Mouse (Mus musculus) forebrain, embryonic 13.5 days (tissue): ENCODE results near the gene Ngfr. TPM values are rescaled to one million over a fixed set of nuclear protein-coding genes. Genes with fewer than 3 reads are reported as not detected.

Experiments
- ATAC-seq: fragments of 200-750 bp; cut with Nextera tagmentation; 2 replicates; pipeline ENCODE4 v1.8.0; 2017
- H3K27ac ChIP-seq: fragments of 300-500 bp; sonication (generic); 2 replicates; pipeline ENCODE4 v1.5.1; 2015; ENCODE audit warnings: inconsistent platforms, mild to moderate bottlenecking, moderate library complexity
- H3K27me3 ChIP-seq: fragments of 300-500 bp; sonication (generic); 2 replicates; pipeline ENCODE4 v1.6.1; 2015; ENCODE audit warnings: mild to moderate bottlenecking, inconsistent platforms
- H3K36me3 ChIP-seq: fragments of 300-500 bp; sonication (generic); 2 replicates; pipeline ENCODE4 v1.6.1; 2015; ENCODE audit warnings: mild to moderate bottlenecking, inconsistent platforms; ENCODE audit not compliant: poor library complexity, severe bottlenecking
- H3K4me1 ChIP-seq: fragments of 300-500 bp; sonication (generic); 2 replicates; pipeline ENCODE4 v1.6.1; 2015; ENCODE audit warnings: inconsistent platforms
- H3K4me2 ChIP-seq: fragments of 300-500 bp; sonication (generic); 2 replicates; pipeline ENCODE4 v1.6.1; 2015; ENCODE audit warnings: inconsistent platforms, mild to moderate bottlenecking, moderate library complexity
- H3K4me3 ChIP-seq: fragments of 300-500 bp; sonication (generic); 2 replicates; pipeline ENCODE4 v1.5.1; 2015; ENCODE audit warnings: mild to moderate bottlenecking, inconsistent platforms
- H3K9ac ChIP-seq: fragments of 300-500 bp; sonication (generic); 2 replicates; pipeline ENCODE4 v1.6.1; 2015; ENCODE audit warnings: mild to moderate bottlenecking, inconsistent platforms
- H3K9me3 ChIP-seq: fragments of 300-500 bp; sonication (generic); replicated peaks from 2 replicates; pipeline ENCODE4 v1.6.1; 2016; ENCODE audit warnings: inconsistent platforms
- WGBS: fragments of 180-500 bp; shearing (Covaris S2); methylation state at CpG from one replicate; pipeline ENCODE4 v1.1.7; 2015; 5-methylcytosine and 5-hydroxymethylcytosine counted together
- polyA plus RNA-seq: library from polyadenylated mRNA; unstranded; fragments of >200 nt; fragmentation: Nextera tagmentation; extraction: Ambion mirVana; gene quantifications from 2 replicates; pipeline ENCODE4 v1.2.1, GENCODE M21; 2015

Gene Ngfr
- polyA plus RNA-seq, 1 experiment from 2014 or later, result 7.5 TPM

DNA sequence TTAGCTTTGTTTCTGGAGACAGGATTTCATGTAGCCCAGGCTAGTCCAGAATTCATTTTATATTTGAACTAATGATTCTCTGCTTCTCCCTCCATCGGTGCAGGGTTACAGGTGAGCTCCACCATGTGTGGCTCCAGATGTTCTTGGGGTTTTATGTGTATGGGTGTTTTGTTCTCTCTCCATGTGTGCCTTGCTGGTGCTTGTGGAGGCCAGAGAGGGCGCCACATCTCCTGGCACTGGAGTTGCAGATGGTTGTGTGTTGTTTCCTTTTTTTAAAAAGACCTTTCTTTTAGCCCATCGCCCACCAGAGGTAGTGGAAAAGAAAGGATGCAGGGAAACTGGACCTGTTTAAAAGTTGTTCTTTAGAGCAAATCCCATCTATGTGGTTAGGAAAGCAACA is 59.3 kb downstream of the Ngfr start:
- Histone ChIP-seq H3K4me1 (no peaks in the 10 kb centered on the region), H3K4me3 (no peak overlapping the region), H3K9me3 (no peaks in the 10 kb centered on the region), H3K36me3 (no peaks in the 10 kb centered on the region), H3K9ac (no peak overlapping the region), H3K27me3 (peaks cover 4% of the 10 kb centered on the region; the same call in 1 of the 2 replicates), H3K27ac (no peak overlapping the region), H3K4me2 (no peak overlapping the region)
- 80% methylated on average over 3 of the region's 3 CpGs for WGBS
- no peak for ATAC-seq

DNA sequence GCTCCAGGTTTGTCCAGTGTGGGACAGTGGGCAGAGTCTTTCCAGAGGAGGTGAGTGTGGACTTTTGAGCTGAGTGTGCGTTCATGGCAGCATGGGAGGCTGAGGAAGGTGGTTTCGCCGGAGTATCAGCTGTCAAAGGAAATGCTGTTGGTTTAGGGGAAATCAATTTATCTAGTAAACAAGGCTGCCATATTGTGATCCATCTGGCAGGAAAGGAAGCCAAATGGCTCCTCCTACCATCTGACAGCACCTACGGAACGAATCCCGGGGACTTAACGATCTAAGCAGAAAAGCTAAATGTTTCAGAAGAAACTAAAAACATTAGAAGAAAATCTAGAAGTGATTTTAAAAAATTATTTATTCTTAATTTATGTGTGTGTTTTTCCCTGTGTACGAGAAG is 60.2 kb downstream of the Ngfr start:
- Histone ChIP-seq H3K4me3 (no peak overlapping the region), H3K4me1 (no peaks in the 10 kb centered on the region), H3K36me3 (no peaks in the 10 kb centered on the region), H3K27me3 (no peaks in the 10 kb centered on the region; the same call in 1 of the 2 replicates), H3K9me3 (no peaks in the 10 kb centered on the region), H3K4me2 (no peak overlapping the region), H3K27ac (peak overlapping the region; percentile 55; the same call in 1 of the 2 replicates), H3K9ac (no peak overlapping the region)
- WGBS, result 82% methylated on average over 8 of the region's 8 CpGs
- no peak for ATAC-seq

GRCm38 (mm10) chr11:95521563-95521962 is 66.0 kb downstream of the Ngfr start:
- no peak overlapping the region for H3K27ac ChIP-seq
- WGBS, result under 1% methylated on average over 13 of the region's 13 CpGs
- H3K4me2 ChIP-seq, result peak overlapping the region; percentile 52
- H3K4me1 ChIP-seq, result peaks cover 28% of the 10 kb centered on the region
- ATAC-seq, result peak; percentile 20
- peak overlapping the region; percentile 19 for H3K4me3 ChIP-seq
- no peaks in the 10 kb centered on the region for H3K36me3 ChIP-seq
- no peaks in the 10 kb centered on the region for H3K9me3 ChIP-seq
- peaks cover 7% of the 10 kb centered on the region for H3K27me3 ChIP-seq
- H3K9ac ChIP-seq, result peak overlapping the region; percentile 41

GRCm38 (mm10) chr11:95520456-95521072 is 67.0 kb downstream of the Ngfr start:
- 4% methylated on average over 27 of the region's 27 CpGs for WGBS
- ATAC-seq, result peak; percentile 84
- Histone ChIP-seq H3K4me3 (peak overlapping the region; percentile 26), H3K27ac (peak overlapping the region; percentile 35; the same call in 1 of the 2 replicates), H3K27me3 (peaks cover 17% of the 10 kb centered on the region), H3K9ac (peak overlapping the region; percentile 37), H3K4me1 (peaks cover 38% of the 10 kb centered on the region), H3K4me2 (peak overlapping the region; percentile 55), H3K36me3 (no peaks in the 10 kb centered on the region), H3K9me3 (no peaks in the 10 kb centered on the region)

DNA sequence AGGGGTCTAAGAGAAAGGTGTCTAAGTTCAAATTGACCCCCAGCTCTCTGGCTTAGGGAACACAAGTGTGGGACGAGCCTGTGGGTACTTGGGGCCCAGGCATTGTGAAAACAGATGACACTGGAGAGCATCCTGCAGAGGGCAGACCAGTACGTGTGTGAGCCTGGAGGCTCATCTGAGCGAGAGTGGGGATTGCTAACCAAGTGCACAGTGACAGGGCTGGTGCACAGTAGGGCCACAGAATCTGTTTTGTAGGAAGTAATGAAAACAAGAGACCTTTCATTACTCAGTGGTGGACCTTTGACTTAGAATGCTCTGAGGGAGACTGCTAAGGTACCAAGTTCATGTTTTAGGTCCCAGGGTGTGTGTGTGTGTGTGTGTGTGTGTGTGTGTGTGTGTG is 67.5 kb downstream of the Ngfr start:
- Histone ChIP-seq H3K4me3 (no peak overlapping the region), H3K9ac (no peak overlapping the region; the same call in 1 of the 2 replicates), H3K36me3 (no peaks in the 10 kb centered on the region), H3K9me3 (no peaks in the 10 kb centered on the region), H3K4me1 (peaks cover 44% of the 10 kb centered on the region), H3K27me3 (peaks cover 23% of the 10 kb centered on the region), H3K4me2 (no peak overlapping the region), H3K27ac (no peak overlapping the region; the same call in 1 of the 2 replicates)
- 56% methylated on average over 3 of the region's 3 CpGs for WGBS
- ATAC-seq, result no peak

GRCm38 (mm10) chr11:95519299-95519698 is 68.2 kb downstream of the Ngfr start:
- Histone ChIP-seq H3K4me2 (no peak overlapping the region), H3K4me1 (peaks cover 51% of the 10 kb centered on the region), H3K27me3 (peaks cover 30% of the 10 kb centered on the region), H3K36me3 (no peaks in the 10 kb centered on the region), H3K9ac (no peak overlapping the region), H3K4me3 (no peak overlapping the region), H3K27ac (no peak overlapping the region), H3K9me3 (no peaks in the 10 kb centered on the region)
- ATAC-seq, result no peak
- 60% methylated on average over 10 of the region's 10 CpGs for WGBS

Other genes with a start within 250 kb of the Ngfr start
- 135 and 140 TPM in 2 replicates for gene Slc35b1, start 203.0 kb downstream of the Ngfr start, polyA plus RNA-seq
- gene Spop, start 173.7 kb downstream of the Ngfr start, polyA plus RNA-seq, result 175 and 178 TPM in 2 replicates
- 1.8 and 2.2 TPM in 2 replicates for gene Nxph3, start 73.2 kb downstream of the Ngfr start, polyA plus RNA-seq
- 187 and 188 TPM in 2 replicates for gene Phb, start 79.2 kb upstream of the Ngfr start, polyA plus RNA-seq
- 27.9 and 32.2 TPM in 2 replicates for gene Zfp652, start 124.9 kb upstream of the Ngfr start, polyA plus RNA-seq
- gene B130006D01Rik, start 135.9 kb upstream of the Ngfr start, polyA plus RNA-seq, result 1.4 and 2.0 TPM in 2 replicates
- gene Phospho1, start 236.8 kb upstream of the Ngfr start, polyA plus RNA-seq, result not detected in 2 replicates
- gene Gngt2, start 249.5 kb upstream of the Ngfr start, polyA plus RNA-seq, result 1.4 and 2.8 TPM in 2 replicates